Mouse (Mus musculus): Measurements from ENCODE around the gene Hjurp.

The Hjurp gene

DNA sequence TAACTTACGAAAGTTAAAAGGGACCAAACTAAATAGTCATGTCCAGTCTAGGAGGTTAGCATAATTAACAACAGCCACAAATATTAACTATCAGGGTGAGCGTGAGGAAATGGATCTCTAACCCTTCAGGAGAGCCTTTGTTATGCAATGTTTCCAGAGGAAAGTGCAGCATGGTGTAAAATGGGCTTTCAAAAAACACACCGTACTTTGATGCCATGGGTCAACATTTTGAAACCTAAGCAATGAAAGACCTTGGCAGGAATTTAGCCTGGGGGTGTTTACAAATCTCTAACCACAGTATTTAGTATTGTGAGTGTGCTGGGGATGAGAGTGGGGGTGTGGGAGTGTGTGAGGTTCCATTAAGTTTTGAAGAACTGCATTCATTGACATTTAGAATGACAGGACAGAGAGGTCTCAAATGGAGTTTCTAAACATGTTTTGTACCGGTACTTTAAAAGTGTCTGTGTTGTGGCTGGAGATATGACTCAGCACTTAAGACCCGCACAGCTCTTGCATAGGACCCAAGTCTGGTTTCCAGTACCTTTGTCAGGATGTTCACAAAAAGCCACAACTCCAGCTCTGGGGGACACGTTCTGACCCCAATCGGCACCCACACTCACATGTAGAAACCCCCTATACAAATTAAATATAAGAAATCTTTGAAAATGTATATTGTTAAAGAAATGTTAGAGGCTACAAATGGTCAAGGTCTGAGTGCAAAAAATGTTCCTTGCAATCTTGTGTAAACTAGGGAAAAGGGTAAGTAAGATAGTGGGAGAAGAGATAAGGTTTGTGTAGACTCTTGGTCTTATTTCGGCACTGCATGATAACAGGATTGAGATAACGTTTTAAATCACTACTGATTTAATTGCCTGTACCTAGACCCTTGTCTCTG is 1.9 kb upstream of the Hjurp start:
- peak in 1 of 2 experiments; percentile 10 for DNase-seq (ENCODE audit: low spot score in 2 of 2)

DNA sequence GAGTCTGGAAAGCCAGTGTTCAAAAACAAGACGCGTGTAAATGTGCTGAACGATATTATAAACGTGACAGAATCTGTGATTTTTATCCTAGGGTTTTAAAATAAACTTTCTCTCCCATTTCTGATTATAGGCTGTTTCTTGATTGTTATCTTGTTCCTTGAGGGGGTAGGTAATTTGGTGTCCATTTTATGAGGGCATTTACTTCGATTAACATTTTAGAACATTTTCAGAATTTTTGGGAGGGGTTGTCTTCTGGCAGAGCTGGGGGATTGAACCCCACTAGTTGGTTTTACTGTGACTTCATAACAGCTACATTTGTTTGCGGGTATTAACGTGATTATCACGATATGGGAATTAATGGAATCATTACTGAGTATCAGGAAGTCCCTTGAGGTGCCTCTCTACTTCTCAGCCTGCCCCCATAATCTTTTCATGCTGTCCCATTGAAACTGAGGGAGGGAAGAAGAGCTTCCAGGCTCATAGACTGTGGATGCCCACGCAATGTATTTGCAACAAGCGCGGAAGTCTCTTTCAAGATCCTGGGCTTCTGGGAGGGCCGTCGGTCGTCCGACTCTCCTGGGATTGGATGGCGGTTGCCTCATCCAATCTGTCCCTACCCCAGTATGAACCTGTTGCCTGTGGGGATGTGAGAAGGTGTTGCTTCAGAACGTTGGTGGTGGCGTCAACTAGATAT is 532 bp upstream of the Hjurp start:
- DNase-seq (ENCODE audit: low spot score in 2 of 2), result peak in 1 of 2 experiments; percentile 5

GRCm38 (mm10) chr1:88276524-88277097 is 822 bp downstream of the Hjurp start:
- peak in 1 of 2 experiments; percentile 58 for DNase-seq (ENCODE audit: low spot score in 2 of 2)

GRCm38 (mm10) chr1:88275698-88276523 is 1.5 kb downstream of the Hjurp start:
- peak in 1 of 2 experiments; percentile 31 for DNase-seq (ENCODE audit: low spot score in 2 of 2)

GRCm38 (mm10) chr1:88275078-88275680 is 2.3 kb downstream of the Hjurp start:
- peak in 1 of 2 experiments; percentile 3 for DNase-seq (ENCODE audit: low spot score in 2 of 2)

- peak in 1 of 2 experiments; percentile 8 for DNase-seq (ENCODE audit: low spot score in 2 of 2)
Measured at GRCm38 (mm10) chr1:88274371-88275077, 2.9 kb downstream of the Hjurp start.

GRCm38 (mm10) chr1:88273832-88274231 is 3.6 kb downstream of the Hjurp start:
- DNase-seq (ENCODE audit: low spot score in 2 of 2), result peak in 1 of 2 experiments; percentile 6

- DNase-seq (ENCODE audit: low spot score in 2 of 2), result peak in 1 of 2 experiments; percentile 4
Measured at GRCm38 (mm10) chr1:88273326-88273725, 4.1 kb downstream of the Hjurp start.

DNA sequence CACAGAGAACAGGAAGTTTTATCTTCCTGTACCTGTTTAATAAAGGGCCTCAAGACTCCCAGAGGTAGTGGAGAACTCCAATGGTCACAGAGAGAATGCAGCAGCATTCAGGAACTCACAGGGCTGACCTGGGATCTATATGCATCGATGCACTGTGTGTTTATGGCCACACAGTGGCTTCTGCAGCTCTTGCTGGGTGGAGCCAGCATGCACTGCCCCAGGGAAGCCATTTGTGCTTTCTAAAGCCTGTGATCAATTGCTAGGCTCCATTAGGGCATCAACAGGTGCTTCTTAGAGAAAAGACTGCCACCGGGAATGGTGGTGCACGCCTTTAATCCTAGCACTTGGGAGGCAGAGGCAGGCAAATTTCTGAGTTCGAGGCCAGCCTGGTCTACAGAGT is 4.6 kb downstream of the Hjurp start:
- no peak for DNase-seq (ENCODE audit: low spot score in 2 of 2)

DNA sequence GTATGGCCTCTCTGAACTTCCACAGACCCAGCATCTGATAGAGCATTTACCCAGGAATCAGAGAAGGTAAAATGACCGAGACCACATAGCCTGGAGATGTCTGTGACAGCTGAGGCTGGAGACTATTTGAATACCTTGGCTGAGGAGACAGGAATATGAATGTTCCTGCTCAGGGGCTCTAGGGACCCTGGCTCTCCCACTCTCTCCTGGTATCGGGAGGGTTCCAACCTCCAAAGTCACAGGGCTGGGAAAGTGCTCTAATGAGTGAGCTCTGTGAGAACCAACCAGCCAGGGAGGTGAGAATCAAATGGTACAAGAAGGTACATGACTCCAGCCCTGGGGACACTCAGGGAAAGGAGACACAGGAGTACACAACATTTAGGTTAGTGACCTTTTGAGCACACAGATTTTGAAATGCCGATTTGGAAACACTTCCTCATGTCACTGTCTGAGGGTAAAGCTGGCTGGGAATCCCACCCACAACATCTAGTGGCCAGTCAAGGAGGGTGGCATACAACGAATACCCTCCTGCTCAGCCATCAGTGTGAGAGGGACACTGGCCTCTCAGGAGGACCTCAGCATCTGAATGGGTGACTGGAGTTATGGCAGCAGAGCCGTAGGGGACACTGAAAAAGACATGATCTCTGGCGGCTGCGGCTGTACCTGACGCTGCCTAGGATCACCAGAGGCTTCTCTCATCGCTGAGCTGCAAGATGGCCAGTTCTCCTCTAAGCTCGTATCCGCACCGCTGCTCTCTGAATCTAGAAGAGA is 7.7 kb downstream of the Hjurp start:
- peak in 1 of 2 experiments; percentile 3 for DNase-seq (ENCODE audit: low spot score in 2 of 2)

DNA sequence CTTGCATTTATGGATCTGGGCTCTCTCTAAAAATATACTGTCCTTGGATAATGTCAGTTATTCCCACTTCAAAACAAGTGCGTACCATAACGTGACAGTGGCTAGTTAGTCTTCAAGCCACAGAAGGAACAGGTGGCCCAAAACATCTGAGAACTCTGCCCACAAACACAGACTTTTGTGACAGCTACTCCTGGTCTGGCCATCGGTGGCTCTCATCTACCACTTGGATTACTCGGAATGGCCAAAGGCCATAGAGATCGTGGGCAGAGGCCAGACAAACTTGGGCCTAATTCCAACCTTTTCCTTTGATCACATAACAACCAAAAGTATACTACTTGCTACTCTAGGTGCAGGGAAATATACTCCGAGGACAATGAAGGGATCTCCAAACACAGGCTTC is 9.4 kb downstream of the Hjurp start:
- no peak for DNase-seq (ENCODE audit: low spot score in 2 of 2)

GRCm38 (mm10) chr1:88267489-88267888 is 9.9 kb downstream of the Hjurp start:
- no peak for DNase-seq (ENCODE audit: low spot score in 2 of 2)

DNA sequence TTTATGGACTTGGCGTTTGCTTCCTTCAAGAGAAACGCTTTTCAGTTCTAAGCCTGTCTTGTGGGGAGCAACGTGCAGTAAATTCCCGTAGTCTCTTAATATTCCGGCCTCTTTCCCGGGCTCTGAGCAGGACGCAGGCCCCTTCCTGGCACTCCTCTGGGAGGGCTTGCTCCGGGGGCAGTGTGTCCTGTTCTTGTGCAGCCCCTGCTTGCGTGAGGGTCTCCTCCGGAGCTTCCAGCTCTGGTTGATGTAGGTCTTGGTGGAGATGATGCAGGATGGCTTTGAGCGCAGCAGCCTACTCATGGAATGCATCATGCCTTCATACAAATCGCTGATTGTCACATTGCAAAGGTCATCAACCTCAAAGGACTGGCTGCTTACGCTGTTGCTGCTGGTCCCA is 11.3 kb downstream of the Hjurp start:
- DNase-seq (ENCODE audit: low spot score in 2 of 2), result no peak

- DNase-seq (ENCODE audit: low spot score in 2 of 2), result no peak
Measured at GRCm38 (mm10) chr1:88264869-88265240, 12.6 kb downstream of the Hjurp start.

DNA sequence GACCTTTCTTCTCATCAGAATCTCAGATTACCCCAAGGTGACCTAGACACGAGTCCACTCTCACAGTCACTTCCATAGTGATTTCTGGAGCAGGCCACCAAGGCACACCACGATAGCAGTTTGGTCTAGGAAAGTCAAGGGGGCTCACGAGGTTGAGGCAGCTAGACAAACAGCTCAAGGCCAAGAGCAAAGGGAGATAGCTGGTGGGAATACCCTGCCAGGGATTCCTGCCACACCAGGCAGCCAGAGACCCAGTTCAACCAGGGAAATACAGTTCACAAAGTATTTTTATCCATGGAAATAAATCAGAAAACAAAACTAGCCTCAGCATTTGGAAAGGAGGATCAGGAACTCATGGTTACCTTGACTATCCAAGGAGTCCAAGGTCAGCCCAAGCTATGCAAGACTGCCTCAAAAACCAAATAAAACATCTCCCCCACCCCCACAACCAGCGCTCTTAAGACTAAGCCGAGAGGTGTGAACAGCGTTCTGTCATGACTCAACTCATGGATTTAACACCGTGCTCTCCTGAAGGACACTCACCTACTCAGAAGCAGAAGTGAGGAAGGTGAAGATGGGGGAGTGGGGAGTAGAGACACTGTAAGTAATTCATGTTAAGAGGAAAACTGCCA is 13.1 kb downstream of the Hjurp start:
- no peak for DNase-seq (ENCODE audit: low spot score in 2 of 2)

- DNase-seq (ENCODE audit: low spot score in 2 of 2), result no peak
Measured at GRCm38 (mm10) chr1:88263778-88264177, 13.7 kb downstream of the Hjurp start.

DNA sequence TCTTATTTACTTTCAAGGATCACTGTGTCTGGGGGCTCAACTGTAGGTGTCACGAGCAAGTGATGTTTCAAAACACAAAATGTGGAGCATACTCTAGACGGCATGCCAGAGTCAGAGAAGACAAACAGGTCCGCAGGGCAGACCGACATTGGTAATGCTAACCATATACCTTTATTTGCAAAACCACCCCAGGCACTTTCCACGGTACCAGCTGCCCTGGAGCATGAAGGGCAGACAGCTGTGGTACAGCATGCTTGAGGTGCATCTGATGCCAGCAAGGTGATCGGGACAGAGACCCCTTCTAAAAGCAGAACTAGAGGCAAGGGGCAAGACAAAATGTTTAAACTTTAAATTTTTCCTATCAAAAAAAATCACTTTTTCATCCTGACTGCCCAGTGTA is 14.5 kb downstream of the Hjurp start:
- DNase-seq (ENCODE audit: low spot score in 2 of 2), result no peak

- DNase-seq (ENCODE audit: low spot score in 2 of 2), result no peak
Measured at GRCm38 (mm10) chr1:88262255-88262654, 15.2 kb downstream of the Hjurp start.

DNA sequence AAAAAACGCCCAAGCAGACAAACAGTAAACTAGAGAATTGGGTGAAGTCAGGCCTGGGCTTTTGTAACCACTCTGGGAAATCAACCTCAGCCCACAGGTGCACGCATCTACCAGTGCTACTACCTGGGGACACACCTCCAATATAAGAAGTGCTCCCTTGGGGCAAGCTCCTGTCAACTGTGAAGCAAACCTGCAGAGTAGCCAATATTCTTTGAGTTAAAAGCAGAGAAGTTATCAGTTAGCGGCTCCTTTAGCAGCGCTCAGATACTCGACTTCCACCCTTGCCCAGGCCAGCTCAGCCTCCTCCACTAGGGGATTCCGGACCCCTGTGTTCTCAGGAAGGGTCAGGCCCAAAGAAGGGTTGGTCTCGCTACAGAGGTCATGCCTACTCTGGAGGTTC is 15.7 kb downstream of the Hjurp start:
- DNase-seq (ENCODE audit: low spot score in 2 of 2), result no peak

Measured in left cerebral cortex, adult 9 months (tissue).